Mouse (Mus musculus): ENCODE data around the gene Eef1a1. TPM values are rescaled to one million over a fixed set of nuclear protein-coding genes. Genes with fewer than 3 reads are reported as not detected.
"Not testable (repeated sequence)": the region's sequence is repeated elsewhere in the genome, so short reads cannot be mapped to it uniquely, and the experiment has no call there.

Eef1a1 gene
- polyA plus RNA-seq, 1 experiment, result 3,172 TPM

GRCm38 (mm10) chr9:78500386-78500785, 11.4 kb upstream of the Eef1a1 start:
- DNase-seq, result no peak
- 66% methylated on average over 3 of the region's 3 CpGs for WGBS
- Histone ChIP-seq H3K4me3 (replicated peaks; ENCODE audit: extremely low read depth, low read depth, low read length) (no peak overlapping the region), H3K4me1 (ENCODE audit: control insufficient read depth, insufficient read depth, low read length) (no peaks in the 10 kb centered on the region; the same call in 1 of the 2 replicates)
- TF ChIP-seq POLR2A (IDR thresholded peaks at IDR 0.05; ENCODE audit: borderline replicate concordance, extremely low read depth, low read depth, low read length), result no peak
- TF ChIP-seq CTCF (IDR thresholded peaks at IDR 0.05; ENCODE audit: insufficient read depth, low read length), result no peak

GRCm38 (mm10) chr9:78493171-78493570, 4.2 kb upstream of the Eef1a1 start:
- whole genome bisulfite sequencing, result 77% methylated on average over 7 of the region's 7 CpGs
- Histone ChIP-seq H3K4me1 (ENCODE audit: control insufficient read depth, insufficient read depth, low read length) (peaks cover 3% of the 10 kb centered on the region; the same call in 1 of the 2 replicates), H3K4me3 (replicated peaks; ENCODE audit: extremely low read depth, low read depth, low read length) (no peak overlapping the region)
- no peak for TF ChIP-seq POLR2A (IDR thresholded peaks at IDR 0.05; ENCODE audit: borderline replicate concordance, extremely low read depth, low read depth, low read length)
- TF ChIP-seq CTCF (IDR thresholded peaks at IDR 0.05; ENCODE audit: insufficient read depth, low read length), result no peak
- no peak for DNase-seq

- no peak for DNase-seq
- Histone ChIP-seq H3K4me1 (ENCODE audit: control insufficient read depth, insufficient read depth, low read length) (peaks cover 3% of the 10 kb centered on the region; the same call in 1 of the 2 replicates), H3K4me3 (replicated peaks; ENCODE audit: extremely low read depth, low read depth, low read length) (no peak overlapping the region)
- 88% methylated on average over 3 of the region's 3 CpGs for whole genome bisulfite sequencing
- TF ChIP-seq POLR2A (IDR thresholded peaks at IDR 0.05; ENCODE audit: borderline replicate concordance, extremely low read depth, low read depth, low read length), result no peak
These were observed 3.3 kb upstream of the Eef1a1 start for GRCm38 (mm10) chr9:78492254-78492653.

- Histone ChIP-seq H3K4me3 (replicated peaks; ENCODE audit: extremely low read depth, low read depth, low read length) (no peak overlapping the region), H3K4me1 (ENCODE audit: control insufficient read depth, insufficient read depth, low read length) (peaks cover 3% of the 10 kb centered on the region; the same call in 1 of the 2 replicates)
- DNase-seq, result no peak
- WGBS, result 56% methylated on average over 3 of the region's 3 CpGs
- TF ChIP-seq POLR2A (IDR thresholded peaks at IDR 0.05; ENCODE audit: borderline replicate concordance, extremely low read depth, low read depth, low read length), result no peak
- TF ChIP-seq CTCF (IDR thresholded peaks at IDR 0.05; ENCODE audit: insufficient read depth, low read length), result no peak
These were observed 2.2 kb upstream of the Eef1a1 start for GRCm38 (mm10) chr9:78491169-78491568.

- 94% methylated on average over 5 of the region's 5 CpGs for WGBS
- not testable (repeated sequence) for H3K4me1 ChIP-seq (ENCODE audit: control insufficient read depth, insufficient read depth, low read length); DNase-seq; H3K4me3 ChIP-seq (replicated peaks; ENCODE audit: extremely low read depth, low read depth, low read length)
These were observed 930 bp downstream of the Eef1a1 start for GRCm38 (mm10) chr9:78488021-78488420.

- TF ChIP-seq CTCF (IDR thresholded peaks at IDR 0.05; ENCODE audit: insufficient read depth, low read length) (no peak), POLR2A (IDR thresholded peaks at IDR 0.05; ENCODE audit: borderline replicate concordance, extremely low read depth, low read depth, low read length) (no peak)
- peaks cover 7% of the 10 kb centered on the region for H3K4me1 ChIP-seq (ENCODE audit: control insufficient read depth, insufficient read depth, low read length)
- no peak for DNase-seq
- H3K4me3 ChIP-seq (replicated peaks; ENCODE audit: extremely low read depth, low read depth, low read length), result no peak overlapping the region
- 88% methylated on average over 3 of the region's 3 CpGs for WGBS
These were observed 4.3 kb downstream of the Eef1a1 start for GRCm38 (mm10) chr9:78484660-78485059.

GRCm38 (mm10) chr9:78482386-78482785, 6.6 kb downstream of the Eef1a1 start:
- TF ChIP-seq CTCF (IDR thresholded peaks at IDR 0.05; ENCODE audit: insufficient read depth, low read length) (no peak), POLR2A (IDR thresholded peaks at IDR 0.05; ENCODE audit: borderline replicate concordance, extremely low read depth, low read depth, low read length) (no peak)
- no peak for DNase-seq

GRCm38 (mm10) chr9:78481423-78482331, 7.3 kb downstream of the Eef1a1 start:
- Histone ChIP-seq H3K4me3 (replicated peaks; ENCODE audit: extremely low read depth, low read depth, low read length) (peak overlapping the region; percentile 91), H3K4me1 (ENCODE audit: control insufficient read depth, insufficient read depth, low read length) (peaks cover 7% of the 10 kb centered on the region)
- peak; percentile 96 for DNase-seq
- WGBS, result under 1% methylated on average over 71 of the region's 77 CpGs
- peak; percentile 100 for TF ChIP-seq POLR2A (IDR thresholded peaks at IDR 0.05; ENCODE audit: borderline replicate concordance, extremely low read depth, low read depth, low read length)
- no peak for TF ChIP-seq CTCF (IDR thresholded peaks at IDR 0.05; ENCODE audit: insufficient read depth, low read length)

More at GRCm38 (mm10) chr9:78482386-78482785, 6.6 kb downstream of the Eef1a1 start:
- H3K4me1 ChIP-seq (ENCODE audit: control insufficient read depth, insufficient read depth, low read length), result peaks cover 7% of the 10 kb centered on the region
- 26% methylated on average over 3 of the region's 3 CpGs for WGBS
- H3K4me3 ChIP-seq (replicated peaks; ENCODE audit: extremely low read depth, low read depth, low read length), result peak overlapping the region; percentile 91

- TF ChIP-seq POLR2A (IDR thresholded peaks at IDR 0.05; ENCODE audit: borderline replicate concordance, extremely low read depth, low read depth, low read length) (0 out of 2 replicates have a peak, but pooled peaks have one; percentile 22), CTCF (IDR thresholded peaks at IDR 0.05; ENCODE audit: insufficient read depth, low read length) (no peak)
- WGBS, result under 1% methylated on average over 46 of the region's 46 CpGs
- Histone ChIP-seq H3K4me3 (replicated peaks; ENCODE audit: extremely low read depth, low read depth, low read length) (peak overlapping the region; percentile 89), H3K4me1 (ENCODE audit: control insufficient read depth, insufficient read depth, low read length) (peaks cover 7% of the 10 kb centered on the region)
- DNase-seq, result peak; percentile 75
These were observed 8.1 kb downstream of the Eef1a1 start for GRCm38 (mm10) chr9:78480706-78481358.

GRCm38 (mm10) chr9:78480227-78480626, 8.7 kb downstream of the Eef1a1 start:
- H3K4me1 ChIP-seq (ENCODE audit: control insufficient read depth, insufficient read depth, low read length); DNase-seq: not testable (repeated sequence)
- peak overlapping the region; percentile 89 for H3K4me3 ChIP-seq (replicated peaks; ENCODE audit: extremely low read depth, low read depth, low read length)
- WGBS, result 4% methylated on average over 13 of the region's 13 CpGs

GRCm38 (mm10) chr9:78479308-78479707, 9.6 kb downstream of the Eef1a1 start:
- H3K4me1 ChIP-seq (ENCODE audit: control insufficient read depth, insufficient read depth, low read length); H3K4me3 ChIP-seq (replicated peaks; ENCODE audit: extremely low read depth, low read depth, low read length); DNase-seq: not testable (repeated sequence)
- WGBS, result 18% methylated on average over 8 of the region's 8 CpGs

GRCm38 (mm10) chr9:78478009-78478605, 10.8 kb downstream of the Eef1a1 start:
- 45% methylated on average over 1 of the region's 1 CpGs for whole genome bisulfite sequencing
- H3K4me1 ChIP-seq (ENCODE audit: control insufficient read depth, insufficient read depth, low read length); DNase-seq; H3K4me3 ChIP-seq (replicated peaks; ENCODE audit: extremely low read depth, low read depth, low read length): not testable (repeated sequence)

All from lung, adult 2 months (tissue).